Mouse (Mus musculus) stomach, embryonic 16.5 days (tissue): ENCODE results near the gene Gm10337. TPM values are rescaled to one million over a fixed set of nuclear protein-coding genes. Genes with fewer than 3 reads are reported as not detected.

Experiments
- ATAC-seq: fragments of 200-750 bp; cut with Nextera tagmentation; 2 replicates; pipeline ENCODE4 v1.8.0; 2017; ENCODE audit warnings: moderate number of reproducible peaks, moderate TSS enrichment; ENCODE audit not compliant: insufficient read depth, low FRiP score
- H3K27ac ChIP-seq: fragments of 300-500 bp; sonication (generic); 2 replicates; pipeline ENCODE4 v1.5.1; 2014; ENCODE audit warnings: low read length
- H3K27me3 ChIP-seq: fragments of 300-500 bp; sonication (generic); 2 replicates; pipeline ENCODE4 v1.6.1; 2014; ENCODE audit warnings: low read length, control low read depth, mixed read lengths; ENCODE audit not compliant: control insufficient read depth, insufficient read depth
- H3K36me3 ChIP-seq: fragments of 300-500 bp; sonication (generic); 2 replicates; pipeline ENCODE4 v1.6.1; 2014; ENCODE audit warnings: low read length; ENCODE audit not compliant: control insufficient read depth, insufficient read depth
- H3K4me1 ChIP-seq: fragments of 300-500 bp; sonication (generic); 2 replicates; pipeline ENCODE4 v1.6.1; 2014; ENCODE audit warnings: low read length, control low read depth, mixed read lengths; ENCODE audit not compliant: control insufficient read depth, insufficient read depth
- H3K4me2 ChIP-seq: fragments of 300-500 bp; sonication (generic); 2 replicates; pipeline ENCODE4 v1.6.1; 2014; ENCODE audit warnings: low read depth, low read length, mixed read lengths
- H3K4me3 ChIP-seq: fragments of 300-500 bp; sonication (generic); replicated peaks from 2 replicates; pipeline ENCODE4 v1.5.1; 2014; ENCODE audit warnings: mild to moderate bottlenecking, low read length
- H3K9ac ChIP-seq: fragments of 300-500 bp; sonication (generic); 2 replicates; pipeline ENCODE4 v1.6.1; 2014; ENCODE audit warnings: low read length
- H3K9me3 ChIP-seq: fragments of 300-500 bp; sonication (generic); replicated peaks from 2 replicates; pipeline ENCODE4 v1.6.1; 2016; ENCODE audit warnings: low read length, control low read depth; ENCODE audit not compliant: control insufficient read depth
- WGBS: fragments of 180-500 bp; shearing (Covaris S2); extraction: QIAGEN DNeasy Blood & Tissue Kit; methylation state at CpG from one replicate; pipeline ENCODE4 v1.1.7; 2014; 5-methylcytosine and 5-hydroxymethylcytosine counted together
- polyA plus RNA-seq: library from polyadenylated mRNA; unstranded; fragments of >200 nt; fragmentation: Nextera tagmentation; extraction: Ambion mirVana; gene quantifications from 2 replicates; pipeline ENCODE4 v1.2.1, GENCODE M21; 2015

Gm10337 gene
- polyA plus RNA-seq, 1 experiment from 2014 or later, result not detected

GRCm38 (mm10) chr15:102505073-102505769, 1.7 kb downstream of the Gm10337 start:
- Histone ChIP-seq H3K4me2 (no peak overlapping the region), H3K9me3 (no peaks in the 10 kb centered on the region), H3K4me3 (no peak overlapping the region), H3K27me3 (no peaks in the 10 kb centered on the region), H3K9ac (no peak overlapping the region), H3K27ac (no peak overlapping the region), H3K36me3 (peaks cover 17% of the 10 kb centered on the region), H3K4me1 (peaks cover 7% of the 10 kb centered on the region; the same call in 1 of the 2 replicates)
- WGBS, result 62% methylated on average over 12 of the region's 12 CpGs
- ATAC-seq, result no peak

GRCm38 (mm10) chr15:102505770-102506463, 2.4 kb downstream of the Gm10337 start:
- Histone ChIP-seq H3K36me3 (peaks cover 14% of the 10 kb centered on the region), H3K27me3 (no peaks in the 10 kb centered on the region), H3K4me1 (peaks cover 10% of the 10 kb centered on the region; the same call in 1 of the 2 replicates), H3K9ac (no peak overlapping the region), H3K27ac (no peak overlapping the region), H3K4me2 (no peak overlapping the region), H3K4me3 (no peak overlapping the region), H3K9me3 (no peaks in the 10 kb centered on the region)
- no peak for ATAC-seq
- WGBS, result 76% methylated on average over 9 of the region's 9 CpGs

DNA sequence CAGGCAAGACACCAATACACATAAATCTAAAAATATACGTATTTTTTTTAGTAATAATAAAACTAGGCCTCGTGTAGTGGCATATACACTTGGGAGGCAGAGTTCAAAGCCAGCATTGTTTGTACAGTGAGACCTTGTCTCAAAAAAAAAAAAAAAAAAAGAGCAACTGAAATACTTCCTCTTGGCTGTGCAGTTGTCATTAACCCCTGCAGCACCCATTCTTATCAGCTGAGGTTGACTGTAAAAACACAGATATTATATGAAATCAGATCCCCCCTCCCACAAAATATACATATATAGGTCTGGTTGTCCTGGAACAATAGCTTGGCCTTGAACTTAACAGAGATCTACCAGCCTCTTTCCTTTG, 2.9 kb downstream of the Gm10337 start:
- Histone ChIP-seq H3K4me2 (no peak overlapping the region), H3K9ac (no peak overlapping the region), H3K4me1 (peaks cover 15% of the 10 kb centered on the region), H3K4me3 (no peak overlapping the region), H3K27ac (no peak overlapping the region), H3K9me3 (no peaks in the 10 kb centered on the region), H3K36me3 (peaks cover 9% of the 10 kb centered on the region), H3K27me3 (no peaks in the 10 kb centered on the region)
- WGBS, result 29% methylated on average over 2 of the region's 2 CpGs
- ATAC-seq, result no peak

DNA sequence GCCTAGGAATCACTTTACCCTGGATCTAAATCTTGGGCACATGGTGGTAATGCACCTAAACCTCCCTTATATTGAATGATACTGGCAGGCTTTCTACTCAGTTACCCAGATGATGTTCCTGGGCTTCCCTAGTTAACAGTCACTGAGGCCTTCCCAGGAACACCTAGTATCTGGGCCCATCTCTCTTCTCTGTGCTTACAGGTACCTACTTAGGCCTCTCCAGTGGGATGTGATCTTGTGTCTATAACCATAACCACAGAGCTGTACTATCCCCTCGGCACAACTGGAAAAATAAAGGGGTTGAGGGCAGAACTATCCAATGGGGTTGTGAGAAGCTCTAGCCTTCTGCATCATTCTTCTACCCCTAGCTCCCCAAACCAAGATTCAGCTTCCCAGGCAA, 3.3 kb downstream of the Gm10337 start:
- no peak for ATAC-seq
- WGBS, result 88% methylated on average over 1 of the region's 1 CpGs
- peaks cover 5% of the 10 kb centered on the region for H3K36me3 ChIP-seq
- peaks cover 20% of the 10 kb centered on the region for H3K4me1 ChIP-seq
- H3K27me3 ChIP-seq, result no peaks in the 10 kb centered on the region
- no peak overlapping the region for H3K9ac ChIP-seq
- no peaks in the 10 kb centered on the region for H3K9me3 ChIP-seq
- H3K4me3 ChIP-seq, result no peak overlapping the region
- no peak overlapping the region for H3K4me2 ChIP-seq
- H3K27ac ChIP-seq, result no peak overlapping the region

DNA sequence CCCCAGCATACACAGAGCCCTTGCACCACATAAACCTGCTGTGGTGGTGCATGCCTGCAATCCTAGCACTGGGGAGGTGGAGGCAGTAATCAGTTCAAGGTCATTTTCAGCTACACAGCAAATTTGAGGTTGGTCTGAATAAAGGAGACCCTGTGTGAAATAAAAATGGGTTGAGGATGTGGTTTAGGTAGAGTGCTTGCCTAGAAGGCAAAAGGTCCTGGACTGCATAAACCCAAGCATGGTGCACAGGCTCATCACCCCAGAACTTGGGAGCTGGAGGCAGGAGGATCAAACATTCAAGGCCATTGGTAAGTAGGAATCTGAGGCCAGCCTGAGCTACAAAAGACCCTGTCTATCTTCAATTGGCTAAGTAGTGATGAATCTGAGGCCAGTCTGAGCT, 4.0 kb downstream of the Gm10337 start:
- Histone ChIP-seq H3K27me3 (no peaks in the 10 kb centered on the region), H3K36me3 (no peaks in the 10 kb centered on the region; the same call in 1 of the 2 replicates), H3K27ac (no peak overlapping the region), H3K4me1 (peaks cover 27% of the 10 kb centered on the region), H3K9me3 (no peaks in the 10 kb centered on the region), H3K4me3 (no peak overlapping the region), H3K4me2 (no peak overlapping the region), H3K9ac (no peak overlapping the region)
- ATAC-seq, result no peak

- H3K27me3 ChIP-seq, result no peaks in the 10 kb centered on the region
Measured at GRCm38 (mm10) chr15:102508336-102508735, 4.8 kb downstream of the Gm10337 start.

GRCm38 (mm10) chr15:102510110-102510509, 6.6 kb downstream of the Gm10337 start:
- no peaks in the 10 kb centered on the region for H3K27me3 ChIP-seq
- peak overlapping the region; percentile 85 for H3K27ac ChIP-seq
- peak; percentile 41; the same call in 1 of the 2 replicates for ATAC-seq
- H3K9me3 ChIP-seq, result no peaks in the 10 kb centered on the region
- H3K4me3 ChIP-seq, result peak overlapping the region; percentile 70
- H3K9ac ChIP-seq, result peak overlapping the region; percentile 76
- peaks cover 28% of the 10 kb centered on the region for H3K4me1 ChIP-seq
- H3K36me3 ChIP-seq, result no peaks in the 10 kb centered on the region
- H3K4me2 ChIP-seq, result peak overlapping the region; percentile 95
- 6% methylated on average over 9 of the region's 9 CpGs for WGBS

More at GRCm38 (mm10) chr15:102508336-102508735, 4.8 kb downstream of the Gm10337 start:
- Histone ChIP-seq H3K9me3 (no peaks in the 10 kb centered on the region), H3K36me3 (no peaks in the 10 kb centered on the region; the same call in 1 of the 2 replicates), H3K9ac (no peak overlapping the region), H3K4me2 (no peak overlapping the region), H3K27ac (no peak overlapping the region), H3K4me3 (no peak overlapping the region), H3K4me1 (peaks cover 28% of the 10 kb centered on the region)
- no peak for ATAC-seq
- 78% methylated on average over 3 of the region's 3 CpGs for WGBS

DNA sequence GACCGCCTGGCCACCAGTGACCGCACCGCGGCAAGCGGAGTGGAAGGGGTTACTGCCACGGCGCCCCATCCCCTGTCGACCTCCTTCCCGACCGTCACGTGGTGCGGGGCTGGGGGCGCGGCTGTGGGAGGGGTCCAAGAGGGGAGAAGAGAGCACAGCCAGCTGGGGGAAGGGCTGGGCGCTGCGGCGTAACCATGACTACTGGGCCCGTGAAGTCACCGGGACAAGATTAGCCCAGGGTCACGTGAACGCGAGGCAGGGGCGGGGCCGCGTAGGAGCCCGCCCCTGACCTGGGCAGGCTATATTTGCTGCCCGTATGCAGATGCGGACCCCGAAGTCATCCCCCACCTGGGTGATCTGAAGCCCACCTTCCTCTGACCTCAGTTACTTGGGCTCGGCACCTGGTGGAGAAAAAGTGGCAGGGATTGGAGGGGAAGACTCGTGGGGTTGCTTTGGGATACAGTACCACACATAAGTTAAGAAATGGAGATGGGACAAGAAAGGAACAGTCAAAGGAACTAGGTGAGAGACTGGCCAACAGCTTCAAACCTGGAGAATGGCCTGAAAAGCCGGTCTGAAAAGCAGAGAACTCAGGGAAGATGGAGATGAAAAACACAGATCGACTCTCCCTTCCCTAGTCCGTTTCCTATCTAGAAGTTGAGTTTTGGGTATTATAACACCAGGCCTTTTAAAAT, 7.2 kb downstream of the Gm10337 start:
- peak overlapping the region; percentile 85 for H3K27ac ChIP-seq
- 1% methylated on average over 34 of the region's 34 CpGs for WGBS
- H3K9me3 ChIP-seq, result no peaks in the 10 kb centered on the region
- peak overlapping the region; percentile 70 for H3K4me3 ChIP-seq
- no peaks in the 10 kb centered on the region for H3K36me3 ChIP-seq
- no peaks in the 10 kb centered on the region for H3K27me3 ChIP-seq
- peak; percentile 95 for ATAC-seq
- H3K9ac ChIP-seq, result peak overlapping the region; percentile 76
- H3K4me2 ChIP-seq, result peak overlapping the region; percentile 95
- peaks cover 32% of the 10 kb centered on the region for H3K4me1 ChIP-seq

- Histone ChIP-seq H3K4me3 (peak overlapping the region; percentile 70), H3K9me3 (no peaks in the 10 kb centered on the region), H3K27ac (peak overlapping the region; percentile 80), H3K27me3 (no peaks in the 10 kb centered on the region), H3K36me3 (no peaks in the 10 kb centered on the region), H3K4me2 (peak overlapping the region; percentile 95), H3K4me1 (peaks cover 38% of the 10 kb centered on the region), H3K9ac (peak overlapping the region; percentile 76)
- ATAC-seq, result no peak
- whole genome bisulfite sequencing, result 14% methylated on average over 6 of the region's 6 CpGs
Measured at GRCm38 (mm10) chr15:102511285-102511833, 7.8 kb downstream of the Gm10337 start.
